Mouse (Mus musculus) kidney, embryonic 14.5 days (tissue): Measurements from ENCODE around the gene Rab31. TPM values are rescaled to one million over a fixed set of nuclear protein-coding genes. Genes with fewer than 3 reads are reported as not detected.

Experiments used
- ATAC-seq: fragments of 200-750 bp; cut with Nextera tagmentation; 2 replicates; pipeline ENCODE4 v1.8.0; 2017; ENCODE audit warnings: moderate number of reproducible peaks, mild to moderate bottlenecking, moderate TSS enrichment, moderate library complexity; ENCODE audit not compliant: low FRiP score, low TSS enrichment
- H3K27ac ChIP-seq: fragments of 300-500 bp; sonication (generic); 2 replicates; pipeline ENCODE4 v1.5.1; 2014; ENCODE audit warnings: low read depth, mild to moderate bottlenecking, low read length, moderate library complexity, mixed read lengths
- H3K27me3 ChIP-seq: fragments of 300-500 bp; sonication (generic); 2 replicates; pipeline ENCODE4 v1.6.1; 2014; ENCODE audit warnings: mild to moderate bottlenecking, low read length; ENCODE audit not compliant: control insufficient read depth, insufficient read depth
- H3K36me3 ChIP-seq: fragments of 300-500 bp; sonication (generic); 2 replicates; pipeline ENCODE4 v1.6.1; 2014; ENCODE audit warnings: low read length, mixed read lengths; ENCODE audit not compliant: control insufficient read depth, insufficient read depth
- H3K4me1 ChIP-seq: fragments of 300-500 bp; sonication (generic); 2 replicates; pipeline ENCODE4 v1.6.1; 2014; ENCODE audit warnings: low read length, mixed read lengths; ENCODE audit not compliant: control insufficient read depth, insufficient read depth
- H3K4me2 ChIP-seq: fragments of 300-500 bp; sonication (generic); replicated peaks from 2 replicates; pipeline ENCODE4 v1.6.1; 2014; ENCODE audit warnings: low read depth, mild to moderate bottlenecking, low read length
- H3K4me3 ChIP-seq: fragments of 300-500 bp; sonication (generic); 2 replicates; pipeline ENCODE4 v1.5.1; 2014; ENCODE audit warnings: mild to moderate bottlenecking, low read length
- H3K9ac ChIP-seq: fragments of 300-500 bp; sonication (generic); 2 replicates; pipeline ENCODE4 v1.6.1; 2014; ENCODE audit warnings: low read depth, mild to moderate bottlenecking, low read length, moderate library complexity
- H3K9me3 ChIP-seq: fragments of 300-500 bp; sonication (generic); 2 replicates; pipeline ENCODE4 v1.6.1; 2016; ENCODE audit warnings: low read length; ENCODE audit not compliant: control insufficient read depth
- WGBS: fragments of 180-500 bp; shearing (Covaris S2); extraction: QIAGEN DNeasy Blood & Tissue Kit; methylation state at CpG from one replicate; pipeline ENCODE4 v1.1.7; 2014; 5-methylcytosine and 5-hydroxymethylcytosine counted together
- polyA plus RNA-seq: library from polyadenylated mRNA; unstranded; fragments of >200 nt; fragmentation: Nextera tagmentation; extraction: Ambion mirVana; gene quantifications from 2 replicates; pipeline ENCODE4 v1.2.1, GENCODE M21; 2014

Rab31 gene
- polyA plus RNA-seq, 1 experiment from 2014 or later = 38.0 TPM

GRCm38 (mm10) chr17:65749803-65750202 lies 22.7 kb downstream of the Rab31 start:
- Histone ChIP-seq H3K4me1 (no peaks in the 10 kb centered on the region), H3K9ac (no peak overlapping the region), H3K36me3 (no peaks in the 10 kb centered on the region), H3K27me3 (no peaks in the 10 kb centered on the region), H3K4me3 (no peak overlapping the region), H3K27ac (no peak overlapping the region), H3K4me2 (no peak overlapping the region), H3K9me3 (no peaks in the 10 kb centered on the region; the same call in 1 of the 2 replicates)
- WGBS = 94% methylated on average over 7 of the region's 7 CpGs
- no peak for ATAC-seq

- ATAC-seq = no peak
- no peak overlapping the region for H3K9ac ChIP-seq
- H3K4me2 ChIP-seq = no peak overlapping the region
- H3K9me3 ChIP-seq = no peaks in the 10 kb centered on the region; the same call in 1 of the 2 replicates
- no peaks in the 10 kb centered on the region for H3K36me3 ChIP-seq
- WGBS = 77% methylated on average over 6 of the region's 6 CpGs
- H3K27ac ChIP-seq = no peak overlapping the region
- no peaks in the 10 kb centered on the region for H3K4me1 ChIP-seq
- no peaks in the 10 kb centered on the region for H3K27me3 ChIP-seq
- no peak overlapping the region for H3K4me3 ChIP-seq
Measured at GRCm38 (mm10) chr17:65748997-65749396, 23.6 kb downstream of the Rab31 start.

GRCm38 (mm10) chr17:65746314-65746713 lies 26.2 kb downstream of the Rab31 start:
- Histone ChIP-seq H3K4me2 (no peak overlapping the region), H3K27me3 (no peaks in the 10 kb centered on the region), H3K9me3 (no peaks in the 10 kb centered on the region; the same call in 1 of the 2 replicates), H3K9ac (no peak overlapping the region), H3K27ac (no peak overlapping the region), H3K4me1 (no peaks in the 10 kb centered on the region), H3K4me3 (no peak overlapping the region), H3K36me3 (no peaks in the 10 kb centered on the region)
- WGBS = 82% methylated on average over 6 of the region's 6 CpGs
- ATAC-seq = no peak

- Histone ChIP-seq H3K27me3 (no peaks in the 10 kb centered on the region), H3K27ac (no peak overlapping the region), H3K36me3 (no peaks in the 10 kb centered on the region), H3K4me2 (no peak overlapping the region), H3K9me3 (no peaks in the 10 kb centered on the region), H3K4me3 (no peak overlapping the region), H3K4me1 (no peaks in the 10 kb centered on the region), H3K9ac (no peak overlapping the region)
- WGBS = 79% methylated on average over 11 of the region's 11 CpGs
- ATAC-seq = no peak
Measured at GRCm38 (mm10) chr17:65743664-65744330, 28.8 kb downstream of the Rab31 start.

- no peaks in the 10 kb centered on the region for H3K4me1 ChIP-seq
- H3K27ac ChIP-seq = no peak overlapping the region
- ATAC-seq = no peak
- WGBS = 44% methylated on average over 4 of the region's 4 CpGs
- no peaks in the 10 kb centered on the region for H3K9me3 ChIP-seq
- no peak overlapping the region for H3K4me2 ChIP-seq
- H3K4me3 ChIP-seq = no peak overlapping the region
- no peak overlapping the region for H3K9ac ChIP-seq
- no peaks in the 10 kb centered on the region for H3K27me3 ChIP-seq
- no peaks in the 10 kb centered on the region for H3K36me3 ChIP-seq
Measured at GRCm38 (mm10) chr17:65742969-65743368, 29.6 kb downstream of the Rab31 start.

GRCm38 (mm10) chr17:65742245-65742905 lies 30.2 kb downstream of the Rab31 start:
- Histone ChIP-seq H3K9me3 (no peaks in the 10 kb centered on the region), H3K27ac (no peak overlapping the region), H3K27me3 (no peaks in the 10 kb centered on the region), H3K4me2 (no peak overlapping the region), H3K9ac (no peak overlapping the region), H3K4me1 (no peaks in the 10 kb centered on the region), H3K36me3 (no peaks in the 10 kb centered on the region), H3K4me3 (no peak overlapping the region)
- WGBS = 83% methylated on average over 10 of the region's 10 CpGs
- ATAC-seq = no peak

GRCm38 (mm10) chr17:65741565-65741964 lies 31.0 kb downstream of the Rab31 start:
- Histone ChIP-seq H3K27ac (no peak overlapping the region), H3K4me1 (no peaks in the 10 kb centered on the region), H3K4me3 (no peak overlapping the region), H3K4me2 (no peak overlapping the region), H3K36me3 (no peaks in the 10 kb centered on the region), H3K27me3 (no peaks in the 10 kb centered on the region), H3K9ac (no peak overlapping the region), H3K9me3 (no peaks in the 10 kb centered on the region)
- WGBS = 88% methylated on average over 4 of the region's 4 CpGs
- ATAC-seq = no peak

GRCm38 (mm10) chr17:65739874-65740725 lies 32.5 kb downstream of the Rab31 start:
- no peaks in the 10 kb centered on the region for H3K9me3 ChIP-seq
- no peak for ATAC-seq

More at GRCm38 (mm10) chr17:65739874-65740725, 32.5 kb downstream of the Rab31 start:
- Histone ChIP-seq H3K9ac (no peak overlapping the region), H3K27ac (no peak overlapping the region), H3K4me2 (no peak overlapping the region), H3K27me3 (no peaks in the 10 kb centered on the region), H3K4me1 (no peaks in the 10 kb centered on the region), H3K4me3 (no peak overlapping the region), H3K36me3 (no peaks in the 10 kb centered on the region)
- 83% methylated on average over 15 of the region's 15 CpGs for WGBS
